Mouse (Mus musculus): ENCODE measurements around the gene Nfx1.

DNA sequence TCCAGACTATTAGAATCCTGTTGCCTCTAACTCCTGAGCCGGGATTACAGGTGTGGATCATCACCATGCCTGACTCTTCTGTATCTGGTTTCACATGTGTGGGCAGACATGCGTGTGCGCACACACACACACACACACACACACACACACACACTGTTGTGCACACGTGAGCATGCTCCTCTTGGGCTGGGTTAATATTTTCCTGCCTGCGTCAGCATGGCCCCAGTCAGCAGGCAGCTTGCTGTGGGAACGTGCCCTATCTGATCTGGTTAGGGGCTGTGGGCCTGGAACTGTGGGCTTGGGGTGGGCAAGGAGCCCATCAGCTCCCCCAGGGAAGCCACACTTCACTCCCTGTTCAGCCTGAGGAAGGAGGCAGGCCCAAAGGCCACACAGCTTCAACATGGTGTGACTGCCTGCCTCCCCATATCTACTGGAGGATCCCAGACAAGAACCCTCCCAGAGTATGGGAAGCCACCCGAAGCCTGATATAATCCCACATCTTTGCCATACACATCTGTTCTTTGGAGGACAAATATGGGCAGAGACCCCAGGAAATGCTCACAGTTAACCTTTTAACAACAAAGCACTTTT lies 86.1 kb downstream of the Nfx1 start:
- TF ChIP-seq POLR2A (IDR thresholded peaks at IDR 0.05; ENCODE audit: low read depth, low read length), result no peak
- TF ChIP-seq CTCF (IDR thresholded peaks at IDR 0.05; ENCODE audit: extremely low read depth, insufficient read depth, insufficient read length, insufficient replicate concordance), result no peak

Measured in spleen, adult 2 months (tissue).